Mouse (Mus musculus): ENCODE results near the gene Odc1.

Gene Odc1

GRCm38 (mm10) chr12:17551208-17551995, 6.8 kb downstream of the Odc1 start:
- DNase-seq (ENCODE audit: low spot score), result no peak

- DNase-seq (ENCODE audit: low spot score), result no peak
Observed at GRCm38 (mm10) chr12:17552420-17552819, 7.8 kb downstream of the Odc1 start.

GRCm38 (mm10) chr12:17552949-17553348, 8.4 kb downstream of the Odc1 start:
- no peak for DNase-seq (ENCODE audit: low spot score)

GRCm38 (mm10) chr12:17553627-17554026, 9.0 kb downstream of the Odc1 start:
- DNase-seq (ENCODE audit: low spot score), result no peak

- peak; percentile 91 for DNase-seq (ENCODE audit: low spot score)
Observed at GRCm38 (mm10) chr12:17554200-17554951, 9.8 kb downstream of the Odc1 start.

GRCm38 (mm10) chr12:17556430-17557343, 12.1 kb downstream of the Odc1 start:
- DNase-seq (ENCODE audit: low spot score), result peak; percentile 74

GRCm38 (mm10) chr12:17557344-17557966, 12.9 kb downstream of the Odc1 start:
- DNase-seq (ENCODE audit: low spot score), result no peak

GRCm38 (mm10) chr12:17557967-17558345, 13.4 kb downstream of the Odc1 start:
- no peak for DNase-seq (ENCODE audit: low spot score)

GRCm38 (mm10) chr12:17562396-17562795, 17.8 kb downstream of the Odc1 start:
- no peak for DNase-seq (ENCODE audit: low spot score)

- no peak for DNase-seq (ENCODE audit: low spot score)
Observed at GRCm38 (mm10) chr12:17565393-17566045, 20.9 kb downstream of the Odc1 start.

GRCm38 (mm10) chr12:17566046-17566408, 21.4 kb downstream of the Odc1 start:
- DNase-seq (ENCODE audit: low spot score), result no peak

GRCm38 (mm10) chr12:17568564-17568963, 24.0 kb downstream of the Odc1 start:
- no peak for DNase-seq (ENCODE audit: low spot score)

- no peak for DNase-seq (ENCODE audit: low spot score)
Observed at GRCm38 (mm10) chr12:17574591-17574990, 30.0 kb downstream of the Odc1 start.

GRCm38 (mm10) chr12:17575156-17575910, 30.7 kb downstream of the Odc1 start:
- no peak for DNase-seq (ENCODE audit: low spot score)

GRCm38 (mm10) chr12:17576041-17576440, 31.4 kb downstream of the Odc1 start:
- peak; percentile 36 for DNase-seq (ENCODE audit: low spot score)

- DNase-seq (ENCODE audit: low spot score), result no peak
Observed at GRCm38 (mm10) chr12:17578601-17579000, 34.0 kb downstream of the Odc1 start.

- no peak for DNase-seq (ENCODE audit: low spot score)
Observed at GRCm38 (mm10) chr12:17581001-17581400, 36.4 kb downstream of the Odc1 start.

- no peak for DNase-seq (ENCODE audit: low spot score)
Observed at GRCm38 (mm10) chr12:17582406-17582805, 37.8 kb downstream of the Odc1 start.

GRCm38 (mm10) chr12:17583860-17584259, 39.3 kb downstream of the Odc1 start:
- no peak for DNase-seq (ENCODE audit: low spot score)

- DNase-seq (ENCODE audit: low spot score), result no peak
Observed at GRCm38 (mm10) chr12:17586011-17586410, 41.4 kb downstream of the Odc1 start.

- DNase-seq (ENCODE audit: low spot score), result no peak
Observed at GRCm38 (mm10) chr12:17588436-17588835, 43.8 kb downstream of the Odc1 start.
